Mouse (Mus musculus) olfactory bulb, adult 2 months (tissue): Measurements from ENCODE around the gene Nmral1.
"Not testable (repeated sequence)": the region's sequence is repeated elsewhere in the genome, so short reads cannot be mapped to it uniquely, and the experiment has no call there.

ENCODE experiments used
- CTCF ChIP-seq: fragments of 200-500 bp; IDR thresholded peaks from 2 replicates; pipeline ENCODE4 v1.5.1; 2012; ENCODE audit warnings: low read depth, mild to moderate bottlenecking, low read length, moderate library complexity; ENCODE audit not compliant: insufficient read depth
- POLR2A ChIP-seq: fragments of 200-500 bp; IDR thresholded peaks from 2 replicates; pipeline ENCODE4 v1.6.1; 2012; ENCODE audit warnings: mild to moderate bottlenecking, low read depth, low read length, moderate library complexity; ENCODE audit not compliant: insufficient read depth

GRCm38 (mm10) chr16:4689371-4689770 lies 29.8 kb downstream of the Nmral1 start:
- TF ChIP-seq POLR2A, CTCF: not testable (repeated sequence)
